Mouse (Mus musculus): ENCODE results near the gene Rps6kl1. TPM values are rescaled to one million over a fixed set of nuclear protein-coding genes. Genes with fewer than 3 reads are reported as not detected.

Gene Rps6kl1
- total and polyA plus RNA-seq, 2 experiments, result 0.28 to 0.48 TPM

- no peaks in the 10 kb centered on the region for H3K27me3 ChIP-seq (ENCODE audit: control insufficient read depth, insufficient read depth, low read length)
- H3K36me3 ChIP-seq (ENCODE audit: control insufficient read depth, insufficient read depth, low read length), result no peaks in the 10 kb centered on the region
- no peaks in the 10 kb centered on the region for H3K79me2 ChIP-seq (ENCODE audit: control insufficient read depth, insufficient read depth, low read length)
- WGBS, result 75% methylated on average over 5 of the region's 5 CpGs
- no peak for DNase-seq (ENCODE audit: extremely low read depth, low read depth, low spot score)
- H3K4me3 ChIP-seq (ENCODE audit: insufficient read depth, low read depth, low read length), result no peak overlapping the region
- TF ChIP-seq POLR2A (IDR thresholded peaks at IDR 0.05; ENCODE audit: extremely low read depth, insufficient read depth, low read length), result no peak
- no peaks in the 10 kb centered on the region for H3K4me1 ChIP-seq (ENCODE audit: control insufficient read depth, insufficient read depth, low read length)
- no peak overlapping the region for H3K27ac ChIP-seq (replicated peaks; ENCODE audit: insufficient read depth, low read depth, low read length)
- no peak overlapping the region for H3K9ac ChIP-seq (ENCODE audit: low read depth, low read length)
These were observed 8.5 kb upstream of the Rps6kl1 start for GRCm38 (mm10) chr12:85159592-85159991.

GRCm38 (mm10) chr12:85158801-85159200, 7.7 kb upstream of the Rps6kl1 start:
- no peaks in the 10 kb centered on the region for H3K36me3 ChIP-seq (ENCODE audit: control insufficient read depth, insufficient read depth, low read length)
- no peak overlapping the region for H3K4me3 ChIP-seq (ENCODE audit: insufficient read depth, low read depth, low read length)
- no peaks in the 10 kb centered on the region for H3K4me1 ChIP-seq (ENCODE audit: control insufficient read depth, insufficient read depth, low read length)
- TF ChIP-seq CTCF (IDR thresholded peaks at IDR 0.05; ENCODE audit: low read depth, low read length) (no peak), POLR2A (IDR thresholded peaks at IDR 0.05; ENCODE audit: extremely low read depth, insufficient read depth, low read length) (no peak)
- DNase-seq (ENCODE audit: extremely low read depth, low read depth, low spot score), result no peak
- no peak overlapping the region for H3K9ac ChIP-seq (ENCODE audit: low read depth, low read length)
- no peak overlapping the region for H3K27ac ChIP-seq (replicated peaks; ENCODE audit: insufficient read depth, low read depth, low read length)
- no peaks in the 10 kb centered on the region for H3K27me3 ChIP-seq (ENCODE audit: control insufficient read depth, insufficient read depth, low read length)
- no peaks in the 10 kb centered on the region for H3K79me2 ChIP-seq (ENCODE audit: control insufficient read depth, insufficient read depth, low read length)
- WGBS, result 96% methylated on average over 8 of the region's 8 CpGs

- H3K27ac ChIP-seq (replicated peaks; ENCODE audit: insufficient read depth, low read depth, low read length), result no peak overlapping the region
- H3K79me2 ChIP-seq (ENCODE audit: control insufficient read depth, insufficient read depth, low read length), result no peaks in the 10 kb centered on the region
- H3K36me3 ChIP-seq (ENCODE audit: control insufficient read depth, insufficient read depth, low read length), result no peaks in the 10 kb centered on the region
- H3K4me3 ChIP-seq (ENCODE audit: insufficient read depth, low read depth, low read length), result no peak overlapping the region
- WGBS, result 90% methylated on average over 14 of the region's 14 CpGs
- TF ChIP-seq CTCF (IDR thresholded peaks at IDR 0.05; ENCODE audit: low read depth, low read length), result no peak
- H3K9ac ChIP-seq (ENCODE audit: low read depth, low read length), result no peak overlapping the region
- no peaks in the 10 kb centered on the region for H3K27me3 ChIP-seq (ENCODE audit: control insufficient read depth, insufficient read depth, low read length)
- peaks cover under 1% of the 10 kb centered on the region for H3K4me1 ChIP-seq (ENCODE audit: control insufficient read depth, insufficient read depth, low read length)
- DNase-seq (ENCODE audit: extremely low read depth, low read depth, low spot score), result no peak
These were observed 6.9 kb upstream of the Rps6kl1 start for GRCm38 (mm10) chr12:85157797-85158460.

GRCm38 (mm10) chr12:85156324-85156723, 5.3 kb upstream of the Rps6kl1 start:
- Histone ChIP-seq H3K36me3 (ENCODE audit: control insufficient read depth, insufficient read depth, low read length) (no peaks in the 10 kb centered on the region), H3K79me2 (ENCODE audit: control insufficient read depth, insufficient read depth, low read length) (no peaks in the 10 kb centered on the region), H3K9ac (ENCODE audit: low read depth, low read length) (no peak overlapping the region), H3K4me3 (ENCODE audit: insufficient read depth, low read depth, low read length) (no peak overlapping the region), H3K27ac (replicated peaks; ENCODE audit: insufficient read depth, low read depth, low read length) (no peak overlapping the region), H3K4me1 (ENCODE audit: control insufficient read depth, insufficient read depth, low read length) (peaks cover 7% of the 10 kb centered on the region), H3K27me3 (ENCODE audit: control insufficient read depth, insufficient read depth, low read length) (no peaks in the 10 kb centered on the region)
- TF ChIP-seq POLR2A (IDR thresholded peaks at IDR 0.05; ENCODE audit: extremely low read depth, insufficient read depth, low read length) (no peak), CTCF (IDR thresholded peaks at IDR 0.05; ENCODE audit: low read depth, low read length) (no peak)
- no peak for DNase-seq (ENCODE audit: extremely low read depth, low read depth, low spot score)
- WGBS, result 73% methylated on average over 6 of the region's 6 CpGs

- no peak for TF ChIP-seq POLR2A (IDR thresholded peaks at IDR 0.05; ENCODE audit: extremely low read depth, insufficient read depth, low read length)
- TF ChIP-seq CTCF (IDR thresholded peaks at IDR 0.05; ENCODE audit: low read depth, low read length), result no peak
- H3K36me3 ChIP-seq (ENCODE audit: control insufficient read depth, insufficient read depth, low read length), result no peaks in the 10 kb centered on the region
- H3K9ac ChIP-seq (ENCODE audit: low read depth, low read length), result no peak overlapping the region
- 21% methylated on average over 3 of the region's 3 CpGs for WGBS
- DNase-seq (ENCODE audit: extremely low read depth, low read depth, low spot score), result peak; percentile 95
- peaks cover 9% of the 10 kb centered on the region for H3K4me1 ChIP-seq (ENCODE audit: control insufficient read depth, insufficient read depth, low read length)
- no peaks in the 10 kb centered on the region for H3K79me2 ChIP-seq (ENCODE audit: control insufficient read depth, insufficient read depth, low read length)
- H3K27ac ChIP-seq (replicated peaks; ENCODE audit: insufficient read depth, low read depth, low read length), result peak overlapping the region; percentile 59
- H3K4me3 ChIP-seq (ENCODE audit: insufficient read depth, low read depth, low read length), result no peak overlapping the region
- H3K27me3 ChIP-seq (ENCODE audit: control insufficient read depth, insufficient read depth, low read length), result no peaks in the 10 kb centered on the region
These were observed 1.9 kb upstream of the Rps6kl1 start for GRCm38 (mm10) chr12:85153011-85153410.

GRCm38 (mm10) chr12:85150321-85151001, 603 bp downstream of the Rps6kl1 start:
- Histone ChIP-seq H3K36me3 (ENCODE audit: control insufficient read depth, insufficient read depth, low read length) (no peaks in the 10 kb centered on the region), H3K4me1 (ENCODE audit: control insufficient read depth, insufficient read depth, low read length) (peaks cover 9% of the 10 kb centered on the region), H3K4me3 (ENCODE audit: insufficient read depth, low read depth, low read length) (peak overlapping the region; percentile 28; the same call in 1 of the 2 replicates), H3K27me3 (ENCODE audit: control insufficient read depth, insufficient read depth, low read length) (no peaks in the 10 kb centered on the region), H3K27ac (replicated peaks; ENCODE audit: insufficient read depth, low read depth, low read length) (no peak overlapping the region), H3K9ac (ENCODE audit: low read depth, low read length) (0 out of 2 replicates have a peak overlapping the region, but pooled peaks have one; percentile 3), H3K79me2 (ENCODE audit: control insufficient read depth, insufficient read depth, low read length) (no peaks in the 10 kb centered on the region)
- TF ChIP-seq POLR2A (IDR thresholded peaks at IDR 0.05; ENCODE audit: extremely low read depth, insufficient read depth, low read length) (no peak), CTCF (IDR thresholded peaks at IDR 0.05; ENCODE audit: low read depth, low read length) (no peak)
- 43% methylated on average over 20 of the region's 20 CpGs for WGBS
- no peak for DNase-seq (ENCODE audit: extremely low read depth, low read depth, low spot score)

Data from liver, adult 2 months (tissue).